Mouse (Mus musculus) embryonic facial prominence, embryonic 12.5 days (tissue): Measurements from ENCODE around the gene Tmem110. TPM values are rescaled to one million over a fixed set of nuclear protein-coding genes. Genes with fewer than 3 reads are reported as not detected.

Experiments used
- ATAC-seq: fragments of 200-750 bp; cut with Nextera tagmentation; 2 replicates; pipeline ENCODE4 v1.8.0; 2017; ENCODE audit not compliant: insufficient number of reproducible peaks, insufficient read depth, low FRiP score, low TSS enrichment
- H3K27ac ChIP-seq: fragments of 300-500 bp; sonication (generic); 2 replicates; pipeline ENCODE4 v1.5.1; 2016; ENCODE audit warnings: mild to moderate bottlenecking
- H3K27me3 ChIP-seq: fragments of 300-500 bp; sonication (generic); 2 replicates; pipeline ENCODE4 v1.6.1; 2016; ENCODE audit warnings: mild to moderate bottlenecking, moderate library complexity
- H3K36me3 ChIP-seq: fragments of 300-500 bp; sonication (generic); 2 replicates; pipeline ENCODE4 v1.6.1; 2016; ENCODE audit warnings: mild to moderate bottlenecking
- H3K4me1 ChIP-seq: fragments of 300-500 bp; sonication (generic); 2 replicates; pipeline ENCODE4 v1.6.1; 2016
- H3K4me2 ChIP-seq: fragments of 300-500 bp; sonication (generic); replicated peaks from 2 replicates; pipeline ENCODE4 v1.6.1; 2016; ENCODE audit warnings: mild to moderate bottlenecking, moderate library complexity
- H3K4me3 ChIP-seq: fragments of 300-500 bp; sonication (generic); 2 replicates; pipeline ENCODE4 v1.5.1; 2016; ENCODE audit warnings: mild to moderate bottlenecking
- H3K9ac ChIP-seq: fragments of 300-500 bp; sonication (generic); 2 replicates; pipeline ENCODE4 v1.6.1; 2016; ENCODE audit warnings: mild to moderate bottlenecking, moderate library complexity
- H3K9me3 ChIP-seq: fragments of 300-500 bp; sonication (generic); 2 replicates; pipeline ENCODE4 v1.6.1; 2016; ENCODE audit warnings: mild to moderate bottlenecking, moderate library complexity
- WGBS: fragments of 180-500 bp; shearing (Covaris S2); methylation state at CpG from one replicate; pipeline ENCODE4 v1.1.7; 2016; 5-methylcytosine and 5-hydroxymethylcytosine counted together
- polyA plus RNA-seq: library from polyadenylated mRNA; unstranded; fragments of >200 nt; fragmentation: Nextera tagmentation; extraction: Ambion mirVana; gene quantifications from 2 replicates; pipeline ENCODE4 v1.2.1, GENCODE M21; 2016

The Tmem110 gene
- polyA plus RNA-seq, result 39.2 and 41.4 TPM in 2 replicates

DNA sequence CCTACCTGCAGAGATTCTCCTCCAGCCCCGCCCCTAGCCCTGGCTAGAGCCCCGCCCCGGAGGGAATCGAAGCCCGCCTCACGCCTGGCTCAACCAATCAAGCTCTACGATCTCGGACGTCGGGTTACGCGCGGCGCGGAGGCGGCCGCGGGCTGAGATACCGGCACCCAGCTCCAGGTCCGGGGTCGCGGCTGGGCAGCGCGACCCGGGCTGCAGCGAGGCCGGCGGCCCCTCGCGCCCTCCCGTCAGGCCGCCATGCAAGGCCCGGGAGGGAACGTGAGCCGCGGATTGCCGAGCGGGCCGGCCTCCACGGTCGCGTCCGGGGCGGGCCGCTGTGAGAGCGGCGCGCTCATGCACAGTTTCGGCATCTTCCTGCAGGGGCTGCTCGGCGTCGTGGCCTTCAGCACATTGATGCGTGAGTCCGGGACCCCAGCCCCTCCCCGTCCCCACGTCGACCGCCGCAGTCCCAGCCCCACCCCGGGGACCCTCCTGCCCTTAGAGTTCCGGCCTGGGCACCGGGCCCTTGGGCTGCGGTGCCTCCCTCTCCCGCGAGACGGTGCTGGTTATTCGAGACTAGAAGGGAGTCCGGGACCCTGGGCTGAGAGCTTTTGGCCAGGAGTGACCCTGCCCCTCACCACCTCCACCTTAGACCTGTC, at the start of gene Tmem110:
Gene Tmem110, plus strand, starts transcription at position 115 of the 656 bp plus-strand sequence.
- H3K36me3 ChIP-seq, result no peaks in the 10 kb centered on the region; the same call in 1 of the 2 replicates
- H3K9ac ChIP-seq, result peak within 1 kb of the TSS; percentile 73
- no peaks in the 10 kb centered on the region for H3K9me3 ChIP-seq
- peak within 1 kb of the TSS; percentile 72 for H3K4me3 ChIP-seq
- peaks cover 30% of the 10 kb centered on the region for H3K4me1 ChIP-seq
- peak; percentile 95 for ATAC-seq
- under 1% methylated on average over 61 of the region's 68 CpGs for WGBS
- H3K4me2 ChIP-seq, result peak within 1 kb of the TSS; percentile 63
- peak within 1 kb of the TSS; percentile 67 for H3K27ac ChIP-seq
- H3K27me3 ChIP-seq, result no peaks in the 10 kb centered on the region

DNA sequence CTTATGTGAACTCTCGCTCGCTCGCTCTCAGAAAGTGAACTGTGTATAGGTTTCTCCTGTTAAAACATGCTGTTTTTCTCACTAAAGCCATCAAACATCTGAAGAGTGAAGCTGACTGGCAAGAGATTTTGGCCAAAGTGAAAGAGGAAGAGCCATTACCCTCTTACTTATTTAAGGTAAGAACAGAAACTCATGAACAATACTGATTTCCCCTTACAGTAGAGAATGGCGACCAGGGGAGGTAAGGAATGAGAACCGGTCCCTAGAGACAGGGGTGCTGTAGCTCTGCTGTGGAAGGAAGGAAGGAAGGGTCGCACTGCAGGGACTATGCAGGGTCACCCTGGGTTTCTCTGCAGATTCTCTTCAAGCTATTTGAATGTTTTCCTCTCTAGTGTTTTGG, 40.8 kb upstream of the Tmem110 start:
- H3K27me3 ChIP-seq, result no peaks in the 10 kb centered on the region
- WGBS, result 93% methylated on average over 6 of the region's 6 CpGs
- H3K4me2 ChIP-seq, result no peak overlapping the region

DNA sequence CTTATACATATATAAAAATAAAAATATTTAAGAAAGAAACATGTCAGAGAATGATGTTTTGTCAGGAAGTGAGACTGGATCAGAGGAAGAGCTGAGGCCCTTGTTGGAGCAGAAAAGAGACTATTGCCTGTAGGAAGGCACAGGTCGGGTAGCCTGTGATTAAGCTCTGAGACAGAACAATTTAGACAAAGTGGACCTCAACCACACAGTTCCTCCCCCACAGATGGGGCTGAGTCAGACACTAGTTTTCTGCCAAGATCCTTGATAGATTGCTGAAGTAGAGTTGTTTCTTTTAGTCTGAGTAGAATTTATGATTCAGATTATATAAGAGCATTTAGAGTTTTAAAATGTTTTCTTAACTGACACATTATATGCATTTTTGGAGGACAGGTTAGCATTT, 35.9 kb upstream of the Tmem110 start:
- Histone ChIP-seq H3K9me3 (no peaks in the 10 kb centered on the region), H3K27me3 (no peaks in the 10 kb centered on the region), H3K4me2 (no peak overlapping the region), H3K4me3 (no peak overlapping the region), H3K9ac (no peak overlapping the region), H3K27ac (no peak overlapping the region), H3K36me3 (peaks cover 18% of the 10 kb centered on the region), H3K4me1 (no peaks in the 10 kb centered on the region)
- 63% methylated on average over 1 of the region's 1 CpGs for WGBS
- no peak for ATAC-seq

More for the DNA sequence above, 40.8 kb upstream of the Tmem110 start:
- ATAC-seq, result no peak
- H3K9ac ChIP-seq, result no peak overlapping the region
- H3K27ac ChIP-seq, result no peak overlapping the region
- no peak overlapping the region for H3K4me3 ChIP-seq
- peaks cover 18% of the 10 kb centered on the region for H3K36me3 ChIP-seq
- H3K9me3 ChIP-seq, result no peaks in the 10 kb centered on the region
- H3K4me1 ChIP-seq, result no peaks in the 10 kb centered on the region

DNA sequence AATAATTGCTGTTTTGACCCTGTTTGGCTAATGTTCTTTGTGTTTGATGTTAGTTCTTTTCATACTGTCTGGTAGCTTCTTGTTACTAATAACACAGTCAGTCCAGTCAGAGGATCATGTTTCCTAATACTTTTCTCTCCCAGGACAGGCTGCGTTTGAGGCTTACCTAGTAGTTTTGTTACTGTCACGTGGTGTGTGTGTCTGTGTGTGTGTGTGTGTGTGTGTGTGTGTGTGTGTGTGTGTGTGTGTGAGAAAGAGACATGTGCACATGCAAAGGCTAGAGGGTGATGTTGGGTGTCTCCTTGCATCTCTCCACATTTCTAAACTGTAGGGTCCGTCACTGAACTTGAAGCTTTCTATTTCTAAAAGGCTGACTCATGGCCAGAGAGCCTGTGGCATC, 32.5 kb upstream of the Tmem110 start:
- Histone ChIP-seq H3K9ac (no peak overlapping the region), H3K9me3 (no peaks in the 10 kb centered on the region), H3K36me3 (peaks cover 14% of the 10 kb centered on the region), H3K4me2 (no peak overlapping the region), H3K27ac (no peak overlapping the region), H3K27me3 (no peaks in the 10 kb centered on the region), H3K4me3 (no peak overlapping the region), H3K4me1 (no peaks in the 10 kb centered on the region)
- no peak for ATAC-seq
- WGBS, result 83% methylated on average over 3 of the region's 3 CpGs

DNA sequence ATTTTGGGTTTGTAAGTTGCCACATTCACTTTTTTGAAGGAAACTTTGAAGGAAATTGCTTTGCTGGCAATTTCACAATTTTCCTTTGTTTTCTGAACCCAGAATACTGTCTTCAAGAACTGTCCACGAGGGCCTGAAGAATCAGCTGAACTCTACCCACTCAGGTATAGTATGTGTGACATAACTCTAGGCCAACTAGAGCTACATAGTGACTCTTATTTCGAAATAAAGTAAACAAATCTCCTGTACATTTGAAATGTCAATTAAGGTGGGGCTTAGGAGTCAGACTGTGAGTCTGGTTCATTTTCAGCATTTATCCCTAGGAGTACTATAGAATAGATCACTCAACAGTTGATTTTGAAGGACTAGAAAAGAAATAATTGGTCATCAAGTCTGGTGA, 23.6 kb upstream of the Tmem110 start:
- H3K36me3 ChIP-seq, result peaks cover 26% of the 10 kb centered on the region
- 91% methylated on average over 2 of the region's 2 CpGs for WGBS

DNA sequence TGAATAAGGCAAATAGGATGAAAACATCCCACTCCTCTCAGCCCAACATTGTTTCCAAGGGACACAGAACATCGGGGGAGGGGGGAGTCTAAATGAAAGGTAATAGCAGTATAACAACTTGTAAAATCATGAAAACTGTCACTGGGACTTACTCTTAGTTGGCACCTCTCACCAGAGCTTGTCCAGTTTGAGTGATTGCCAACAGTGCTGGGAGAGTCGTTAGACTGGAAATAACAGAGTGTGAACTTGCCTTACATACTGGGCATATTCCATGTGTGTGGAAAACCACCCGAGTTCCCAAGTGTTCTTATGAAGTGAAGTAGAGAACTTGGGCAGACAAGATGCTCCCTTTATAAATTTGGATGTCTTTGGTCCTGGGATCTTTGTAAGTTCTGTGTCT, 4.3 kb upstream of the Tmem110 start:
- Histone ChIP-seq H3K9ac (no peak overlapping the region), H3K27ac (no peak overlapping the region), H3K36me3 (peaks cover 32% of the 10 kb centered on the region), H3K4me2 (no peak overlapping the region), H3K4me3 (no peak overlapping the region), H3K27me3 (no peaks in the 10 kb centered on the region), H3K9me3 (no peaks in the 10 kb centered on the region), H3K4me1 (peaks cover 14% of the 10 kb centered on the region)
- WGBS, result 86% methylated on average over 3 of the region's 3 CpGs
- no peak for ATAC-seq

More for the DNA sequence above, 23.6 kb upstream of the Tmem110 start:
- Histone ChIP-seq H3K9me3 (no peaks in the 10 kb centered on the region), H3K27me3 (no peaks in the 10 kb centered on the region), H3K9ac (no peak overlapping the region), H3K27ac (no peak overlapping the region), H3K4me2 (no peak overlapping the region), H3K4me1 (no peaks in the 10 kb centered on the region), H3K4me3 (no peak overlapping the region)
- no peak for ATAC-seq

DNA sequence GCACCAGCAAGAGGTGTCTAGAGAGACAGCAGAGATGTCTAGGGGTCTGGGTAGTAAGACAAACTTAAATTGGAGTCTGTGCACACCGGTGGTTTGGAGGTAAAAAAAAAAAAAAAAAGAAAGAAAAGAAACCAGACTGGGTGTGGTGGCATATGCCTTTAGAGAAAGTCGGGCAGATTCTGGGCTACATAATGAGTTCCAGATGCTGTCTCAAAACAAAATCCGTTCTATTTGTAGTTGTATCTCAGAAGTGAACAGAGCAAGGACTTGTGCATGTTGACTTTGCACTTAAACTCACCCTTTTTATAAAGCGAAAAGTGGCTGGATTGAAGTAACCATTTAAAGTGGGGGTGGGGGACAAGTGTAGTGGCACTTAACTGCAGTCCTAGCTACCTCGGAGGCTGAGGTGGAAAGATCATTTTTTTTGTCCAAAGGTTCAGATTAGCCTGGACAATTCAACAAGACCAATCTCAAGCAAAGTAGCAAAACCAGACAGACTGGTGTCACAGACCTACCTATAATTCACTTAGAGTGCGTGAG, 864 bp upstream of the Tmem110 start:
- Histone ChIP-seq H3K4me2 (peak overlapping the region; percentile 63; the same call in 1 of the 2 replicates), H3K27me3 (no peaks in the 10 kb centered on the region)

DNA sequence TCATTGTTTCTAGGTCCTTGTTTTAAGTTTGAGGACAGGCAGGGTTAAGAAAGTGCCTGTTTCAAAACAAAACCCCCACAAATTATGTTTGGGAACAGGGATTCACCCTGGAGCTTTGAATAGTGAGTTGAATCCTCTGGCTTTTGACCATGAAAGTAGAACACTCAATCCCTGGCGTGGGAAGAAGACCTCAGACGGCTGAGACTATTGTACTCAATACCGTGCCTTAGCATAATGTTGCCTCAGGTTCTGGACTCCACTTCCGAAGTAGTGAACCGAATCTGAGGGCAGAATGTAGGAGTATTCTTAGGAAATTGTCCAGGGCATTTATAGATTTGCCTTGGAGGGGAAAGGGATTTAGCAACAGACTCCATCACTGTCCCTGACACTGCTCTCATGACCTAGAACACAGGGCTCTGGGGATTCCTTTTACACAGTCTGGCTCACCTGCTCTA, 342 bp upstream of the Tmem110 start:
- Histone ChIP-seq H3K36me3 (no peaks in the 10 kb centered on the region; the same call in 1 of the 2 replicates), H3K27me3 (no peaks in the 10 kb centered on the region), H3K9ac (peak overlapping the region; percentile 73; the same call in 1 of the 2 replicates), H3K4me1 (peaks cover 30% of the 10 kb centered on the region), H3K9me3 (no peaks in the 10 kb centered on the region), H3K27ac (peak overlapping the region; percentile 67; the same call in 1 of the 2 replicates), H3K4me3 (peak overlapping the region; percentile 72), H3K4me2 (peak overlapping the region; percentile 63)
- no peak for ATAC-seq
- 32% methylated on average over 5 of the region's 5 CpGs for WGBS

More for the DNA sequence above, 864 bp upstream of the Tmem110 start:
- WGBS, result 26% methylated on average over 6 of the region's 6 CpGs
- Histone ChIP-seq H3K4me3 (no peak overlapping the region), H3K36me3 (peaks cover 3% of the 10 kb centered on the region; the same call in 1 of the 2 replicates), H3K9me3 (no peaks in the 10 kb centered on the region), H3K27ac (peak overlapping the region; percentile 67; the same call in 1 of the 2 replicates), H3K9ac (no peak overlapping the region), H3K4me1 (peaks cover 30% of the 10 kb centered on the region)
- ATAC-seq, result no peak

DNA sequence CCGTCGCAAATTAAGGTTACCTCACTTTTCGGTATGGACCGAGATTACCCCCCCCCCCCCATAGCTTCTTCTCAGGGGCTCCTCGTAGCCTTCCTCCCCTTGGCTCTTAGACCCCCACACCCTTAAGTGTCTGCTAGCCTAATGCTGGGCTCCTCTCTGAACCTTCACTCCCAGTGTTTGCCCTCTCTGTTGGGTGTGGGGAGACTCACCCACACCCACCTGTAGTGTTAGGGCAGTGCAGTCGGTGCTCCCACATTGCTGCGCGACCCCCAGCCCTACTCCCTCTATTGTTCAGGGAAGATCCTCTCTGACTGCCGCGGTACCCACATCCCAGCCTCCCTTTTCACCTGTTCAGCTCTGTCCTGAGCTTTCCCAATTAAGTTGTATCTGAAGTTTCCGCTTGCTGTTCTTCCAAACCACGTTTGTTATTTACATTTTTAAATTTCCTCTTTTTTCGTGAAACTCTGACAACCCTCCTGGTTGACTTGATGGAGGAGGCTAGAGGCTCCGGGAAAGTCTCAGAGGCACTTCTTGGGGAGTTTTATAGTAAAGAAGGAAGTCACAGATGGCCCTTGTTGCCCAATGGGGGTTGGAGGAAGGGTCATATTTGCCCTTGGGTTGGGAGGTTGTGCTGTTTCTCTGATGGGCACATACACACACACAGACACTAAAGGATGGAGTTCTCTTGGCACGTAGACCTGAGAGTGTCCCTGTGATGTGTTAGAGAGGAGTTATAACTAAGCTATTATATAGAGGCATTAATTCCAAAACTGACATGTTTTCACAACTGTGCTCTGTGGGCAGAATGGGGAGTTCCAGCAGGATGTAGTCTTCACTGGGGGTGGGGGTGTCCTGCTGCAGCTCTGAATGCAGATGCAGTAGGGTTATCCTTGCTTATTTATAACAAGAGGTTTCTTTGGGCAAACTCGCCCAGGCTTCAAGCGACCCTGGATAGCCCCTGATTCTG, 1.1 kb downstream of the Tmem110 start:
- Histone ChIP-seq H3K27ac (no peak overlapping the region), H3K27me3 (no peaks in the 10 kb centered on the region), H3K4me3 (peak overlapping the region; percentile 72), H3K4me1 (peaks cover 30% of the 10 kb centered on the region), H3K9me3 (no peaks in the 10 kb centered on the region), H3K36me3 (no peaks in the 10 kb centered on the region; the same call in 1 of the 2 replicates), H3K9ac (peak overlapping the region; percentile 73), H3K4me2 (peak overlapping the region; percentile 63)
- 18% methylated on average over 17 of the region's 17 CpGs for WGBS
- no peak for ATAC-seq

DNA sequence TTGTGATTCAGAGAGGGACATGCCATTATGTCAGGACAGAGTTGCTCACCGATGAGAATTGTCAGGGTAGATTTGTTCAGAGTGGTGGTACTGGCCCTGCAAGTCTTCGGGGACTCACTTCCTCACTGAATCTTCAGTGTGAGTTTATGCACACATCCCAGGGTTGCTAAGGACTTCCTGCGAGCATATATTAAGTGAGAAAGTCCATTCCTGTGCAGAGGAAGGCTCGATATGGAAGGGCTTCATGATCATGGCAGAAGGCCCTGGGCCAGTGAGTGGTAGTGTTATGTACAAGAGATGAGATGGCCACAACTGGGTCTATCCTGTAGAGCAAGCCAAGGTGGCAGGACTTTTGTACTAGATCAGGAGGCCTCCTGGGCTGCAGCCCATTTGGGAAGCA, 2.1 kb downstream of the Tmem110 start:
- H3K27ac ChIP-seq, result no peak overlapping the region
- no peak for ATAC-seq
- no peaks in the 10 kb centered on the region for H3K27me3 ChIP-seq
- H3K36me3 ChIP-seq, result no peaks in the 10 kb centered on the region; the same call in 1 of the 2 replicates
- H3K9ac ChIP-seq, result no peak overlapping the region
- H3K4me1 ChIP-seq, result peaks cover 30% of the 10 kb centered on the region
- H3K4me3 ChIP-seq, result no peak overlapping the region
- H3K4me2 ChIP-seq, result no peak overlapping the region
- WGBS, result 83% methylated on average over 4 of the region's 4 CpGs
- no peaks in the 10 kb centered on the region for H3K9me3 ChIP-seq

DNA sequence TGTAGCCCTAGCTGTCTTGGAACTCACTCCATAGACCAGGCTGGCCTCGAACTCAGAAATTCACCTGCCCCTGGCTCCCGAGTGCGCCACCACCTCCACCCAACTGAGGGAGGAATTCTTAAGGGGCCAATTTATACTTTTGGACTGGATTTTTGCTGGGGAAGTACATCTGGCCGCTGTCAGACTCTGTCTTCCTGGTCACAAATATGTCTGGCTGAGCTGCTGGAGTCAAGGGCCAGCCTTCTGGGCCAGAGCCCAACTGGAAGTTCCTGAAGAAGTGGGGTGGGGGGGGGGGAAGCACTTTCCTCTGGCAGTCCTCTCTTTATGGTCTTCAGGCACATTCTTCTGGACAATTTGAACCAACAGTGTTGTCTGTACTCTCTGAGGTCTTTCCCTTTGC, 2.7 kb downstream of the Tmem110 start:
- Histone ChIP-seq H3K27me3 (no peaks in the 10 kb centered on the region), H3K36me3 (no peaks in the 10 kb centered on the region; the same call in 1 of the 2 replicates), H3K4me3 (no peak overlapping the region), H3K27ac (no peak overlapping the region), H3K4me1 (peaks cover 30% of the 10 kb centered on the region), H3K9me3 (no peaks in the 10 kb centered on the region), H3K9ac (no peak overlapping the region), H3K4me2 (no peak overlapping the region)
- WGBS, result 88% methylated on average over 4 of the region's 4 CpGs
- ATAC-seq, result no peak
